Mouse (Mus musculus): ENCODE data around the gene Hsf4.

DNA sequence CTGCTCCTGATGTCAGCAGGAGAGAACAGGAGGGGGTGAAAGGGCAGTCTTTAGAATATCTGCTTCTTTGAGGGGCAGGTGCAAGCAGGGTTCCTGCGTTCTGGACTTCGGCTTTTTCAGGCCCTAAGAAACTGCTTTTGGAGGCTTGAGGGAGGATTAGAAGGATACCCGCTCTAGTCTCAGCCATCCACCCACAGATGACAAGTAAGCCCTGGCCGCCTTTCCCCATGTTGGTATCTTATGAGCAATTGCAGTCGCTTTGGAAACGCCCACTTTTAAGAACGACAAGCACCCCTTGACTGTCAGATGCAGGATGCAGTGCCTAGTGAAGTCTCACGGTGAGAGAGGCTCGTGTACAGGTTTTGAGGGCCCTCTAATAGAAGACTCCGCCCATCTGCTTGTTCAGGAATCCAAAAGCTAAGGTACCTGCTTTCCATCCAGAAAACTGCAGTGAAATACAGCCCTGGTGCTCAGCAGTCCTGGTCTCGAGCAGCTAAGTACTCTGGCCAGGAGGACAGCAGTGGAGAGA is 49.1 kb downstream of the Hsf4 start:
- TF ChIP-seq CTCF (IDR thresholded peaks at IDR 0.05; ENCODE audit: low read depth, low read length) (no peak), POLR2A (IDR thresholded peaks at IDR 0.05; ENCODE audit: extremely low read depth, insufficient read depth, low read length) (no peak)
